Mouse (Mus musculus) C2C12 (cell line): ENCODE results near the gene Dapk1. TPM values are rescaled to one million over a fixed set of nuclear protein-coding genes. Genes with fewer than 3 reads are reported as not detected.

Experiments used
- H3K27me3 ChIP-seq: one replicate; pipeline ENCODE4 v1.6.1; 2011; ENCODE audit not compliant: control insufficient read depth, insufficient read depth, insufficient read length
- H3K36me3 ChIP-seq: one replicate; pipeline ENCODE4 v1.6.1; 2011; ENCODE audit not compliant: control insufficient read depth, insufficient read depth
- H3K4me3 ChIP-seq: one replicate; pipeline ENCODE4 v1.5.1; 2011; ENCODE audit warnings: mild to moderate bottlenecking, control low read depth; ENCODE audit not compliant: poor library complexity, insufficient read depth, severe bottlenecking
- H3K79me2 ChIP-seq: one replicate; pipeline ENCODE4 v1.6.1; 2011; ENCODE audit not compliant: control insufficient read depth, insufficient read depth
- H3K79me3 ChIP-seq: one replicate; pipeline ENCODE4 v1.6.1; 2011; ENCODE audit warnings: low read depth, control low read depth
- H3ac ChIP-seq: one replicate; pipeline ENCODE3; 2011; ENCODE audit warnings: low read depth; ENCODE audit not compliant: control insufficient read depth, insufficient read length
- CEBPB ChIP-seq: IDR thresholded peaks from one replicate; pipeline ENCODE4 v1.6.1; 2011; ENCODE audit warnings: low read depth, mild to moderate bottlenecking, control low read depth, moderate library complexity
- CTCF ChIP-seq: IDR thresholded peaks from one replicate; pipeline ENCODE4 v1.5.1; 2011; ENCODE audit not compliant: control insufficient read depth, insufficient read depth, insufficient read length
- FOSL1 ChIP-seq: IDR thresholded peaks from one replicate; pipeline ENCODE4 v1.8.0; 2011; ENCODE audit warnings: mild to moderate bottlenecking, low read length; ENCODE audit not compliant: poor library complexity, insufficient read depth, severe bottlenecking
- MAX ChIP-seq: IDR thresholded peaks from one replicate; pipeline ENCODE4 v1.6.1; 2011; ENCODE audit warnings: mild to moderate bottlenecking, control low read depth
- MYOD1 ChIP-seq: IDR thresholded peaks from one replicate; pipeline ENCODE4 v1.6.1; 2011; ENCODE audit warnings: low read depth; ENCODE audit not compliant: control insufficient read depth, insufficient read length
- MYOG ChIP-seq: IDR thresholded peaks from one replicate; pipeline ENCODE4 v1.6.1; 2011; ENCODE audit not compliant: control insufficient read depth, insufficient read length; ENCODE audit errors: extremely low read depth
- USF1 ChIP-seq: IDR thresholded peaks from one replicate; pipeline ENCODE4 v1.6.1; 2011; ENCODE audit warnings: low read depth, mild to moderate bottlenecking, control low read depth, moderate library complexity
- polyA plus RNA-seq: library from polyadenylated mRNA; unstranded; fragments of >200 nt; fragmentation: generic; extraction: Trizol; gene quantifications from one replicate; pipeline ENCODE4 v1.2.1, GENCODE M21; 2012; ENCODE audit warnings: missing spikeins

The Dapk1 gene
- polyA plus RNA-seq, 1 experiment: not detected

DNA sequence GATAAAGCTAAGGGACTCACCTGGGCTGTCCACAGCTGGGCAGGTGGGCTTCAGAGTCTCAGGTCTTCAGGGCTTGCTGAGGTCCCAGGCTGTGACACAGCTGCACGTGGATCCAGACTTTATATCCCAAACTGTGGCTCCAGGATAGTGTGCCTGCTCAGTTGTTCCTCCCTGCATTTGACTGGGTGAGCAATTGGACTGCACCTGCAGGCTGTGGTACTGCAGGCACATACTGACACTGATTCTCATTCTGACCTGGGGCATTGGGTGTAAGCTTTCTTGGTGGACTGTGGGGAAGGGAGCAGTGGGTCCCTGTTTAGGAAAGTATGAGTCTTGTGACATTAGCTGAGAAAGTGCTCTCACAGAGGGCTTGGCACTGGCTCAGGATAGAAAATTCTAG, 201.0 kb downstream of the Dapk1 start, which contains the start of gene Ctsll3:
Ctsll3 (minus strand) TSS at position 101 of the 400 bp plus-strand sequence.
- TF ChIP-seq MYOG: no peak
- TF ChIP-seq CEBPB: no peak
- TF ChIP-seq USF1: no peak
- TF ChIP-seq MYOD1: no peak
- no peak for TF ChIP-seq MAX
- TF ChIP-seq FOSL1: no peak
- no peak for TF ChIP-seq CTCF
- Histone ChIP-seq H3K4me3 (no peak within 1 kb of the TSS), H3K79me2 (no peaks in the 10 kb centered on the region), H3ac (no peak within 1 kb of the TSS), H3K27me3 (no peaks in the 10 kb centered on the region), H3K36me3 (no peaks in the 10 kb centered on the region), H3K79me3 (no peaks in the 10 kb centered on the region)

DNA sequence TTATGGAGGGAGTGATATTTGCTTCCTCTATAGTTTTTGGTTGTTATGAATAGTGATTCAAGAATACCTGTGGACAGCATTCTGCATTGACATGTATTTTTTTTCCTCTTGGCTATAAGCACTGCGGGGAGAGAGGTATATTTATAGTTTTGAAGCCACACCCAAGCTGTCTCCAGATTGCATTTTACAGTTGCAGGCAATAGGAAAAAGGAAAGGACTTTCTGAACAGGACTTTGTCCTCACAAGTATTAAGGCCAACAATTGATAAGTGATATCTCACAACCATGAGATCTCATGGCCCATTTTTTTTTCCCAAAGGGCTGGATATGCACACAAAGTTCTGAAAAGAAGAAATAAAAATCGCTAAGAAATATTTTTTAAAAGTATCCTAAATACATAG, 207.9 kb downstream of the Dapk1 start:
- no peak for TF ChIP-seq CTCF
- no peak for TF ChIP-seq FOSL1
- TF ChIP-seq MAX: no peak
- TF ChIP-seq MYOD1: no peak
- TF ChIP-seq MYOG: no peak
- TF ChIP-seq USF1: no peak
- TF ChIP-seq CEBPB: no peak
- no peak overlapping the region for H3K4me3 ChIP-seq
- no peaks in the 10 kb centered on the region for H3K27me3 ChIP-seq
- H3K79me3 ChIP-seq: no peaks in the 10 kb centered on the region
- no peaks in the 10 kb centered on the region for H3K36me3 ChIP-seq
- H3ac ChIP-seq: no peak overlapping the region
- H3K79me2 ChIP-seq: no peaks in the 10 kb centered on the region

DNA sequence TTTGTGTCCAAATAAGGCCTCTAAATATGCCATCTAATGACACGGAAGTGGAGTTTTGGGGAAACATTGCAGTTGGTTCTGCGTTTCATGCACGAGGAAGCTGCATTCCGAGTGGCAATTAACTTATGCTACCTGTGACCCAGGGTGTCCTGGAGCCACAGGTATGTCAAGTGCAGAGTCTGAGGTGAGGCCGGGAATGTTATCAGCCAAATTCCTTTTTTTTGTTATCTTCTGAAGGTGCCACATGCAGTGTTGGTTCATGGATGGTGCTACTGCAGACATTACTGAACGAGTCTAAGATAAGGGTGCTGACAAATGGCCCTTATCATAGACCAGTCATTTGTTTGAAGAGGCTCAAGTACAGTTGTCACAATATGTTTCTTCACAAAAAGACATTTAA, 211.0 kb downstream of the Dapk1 start:
- TF ChIP-seq MYOG (no peak), CTCF (no peak), MYOD1 (no peak), USF1 (no peak), MAX (no peak), CEBPB (no peak), FOSL1 (no peak)
- H3K27me3 ChIP-seq: no peaks in the 10 kb centered on the region

More for the DNA sequence above, 211.0 kb downstream of the Dapk1 start:
- no peak overlapping the region for H3K4me3 ChIP-seq
- no peaks in the 10 kb centered on the region for H3K79me2 ChIP-seq
- no peaks in the 10 kb centered on the region for H3K79me3 ChIP-seq
- no peaks in the 10 kb centered on the region for H3K36me3 ChIP-seq
- no peak overlapping the region for H3ac ChIP-seq

Other genes with a start within 250 kb of the Dapk1 start
- gene BC051665, start 184.4 kb downstream of the Dapk1 start, polyA plus RNA-seq: not detected
- not detected for gene Ctsll3, start 200.9 kb downstream of the Dapk1 start, polyA plus RNA-seq